Mouse (Mus musculus) olfactory bulb, adult 2 months (tissue): ENCODE results near the gene Lipt2.

Source experiments
- CTCF ChIP-seq: fragments of 200-500 bp; IDR thresholded peaks from 2 replicates; pipeline ENCODE4 v1.5.1; 2012; ENCODE audit warnings: low read depth, mild to moderate bottlenecking, low read length, moderate library complexity; ENCODE audit not compliant: insufficient read depth
- POLR2A ChIP-seq: fragments of 200-500 bp; IDR thresholded peaks from 2 replicates; pipeline ENCODE4 v1.6.1; 2012; ENCODE audit warnings: mild to moderate bottlenecking, low read depth, low read length, moderate library complexity; ENCODE audit not compliant: insufficient read depth

DNA sequence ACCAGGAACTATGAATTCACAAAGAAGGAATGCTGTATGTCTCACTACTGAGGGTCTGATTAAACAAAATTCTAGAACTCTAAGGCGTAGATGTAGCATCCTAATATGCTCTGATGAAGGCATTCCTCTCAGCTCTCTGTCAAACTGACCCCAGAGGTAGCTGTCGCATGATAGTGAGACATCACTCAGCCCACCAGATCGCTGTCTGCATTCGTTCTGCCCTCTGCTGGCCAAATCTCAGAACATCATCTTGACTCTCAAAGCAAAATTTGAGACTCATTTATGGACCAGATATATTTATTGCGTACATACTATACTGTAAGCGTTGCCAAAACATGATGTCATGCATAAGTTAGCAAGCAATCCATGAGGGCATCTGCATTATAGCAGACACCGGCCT is 28.5 kb downstream of the Lipt2 start:
- TF ChIP-seq CTCF, result peak; percentile 44; the same call in 1 of the 2 replicates
- no peak for TF ChIP-seq POLR2A
